Mouse (Mus musculus) embryonic facial prominence, embryonic 11.5 days (tissue): ENCODE data around the gene Zfp786. TPM values are rescaled to one million over a fixed set of nuclear protein-coding genes. Genes with fewer than 3 reads are reported as not detected.
A peak's percentile ranks its signal among the peaks of the same experiment; 100 is the strongest.
"Not testable (repeated sequence)": the region's sequence is repeated elsewhere in the genome, so short reads cannot be mapped to it uniquely, and the experiment has no call there.

Experiments used
- ATAC-seq: fragments of 200-750 bp; cut with Nextera tagmentation; replicated peaks from 2 replicates; pipeline ENCODE4 v1.8.0; 2017; ENCODE audit warnings: low read depth; ENCODE audit not compliant: insufficient number of reproducible peaks, low FRiP score, low TSS enrichment
- DNase-seq: peaks from one replicate; pipeline ENCODE4 v3.0.0-alpha.2; 2015; ENCODE audit warnings: low spot score
- H3K27ac ChIP-seq: fragments of 300-500 bp; sonication (generic); replicated peaks from 2 replicates; pipeline ENCODE4 v1.5.1; 2014; ENCODE audit warnings: mild to moderate bottlenecking, low read depth, low read length, control low read depth
- H3K27me3 ChIP-seq: fragments of 300-500 bp; sonication (generic); 2 replicates; pipeline ENCODE4 v1.6.1; 2014; ENCODE audit warnings: mild to moderate bottlenecking, low read length, moderate library complexity, mixed read lengths; ENCODE audit not compliant: control insufficient read depth, insufficient read depth
- H3K36me3 ChIP-seq: fragments of 300-500 bp; sonication (generic); replicated peaks from 2 replicates; pipeline ENCODE4 v1.6.1; 2014; ENCODE audit warnings: low read depth, mild to moderate bottlenecking, low read length, moderate library complexity, mixed read lengths; ENCODE audit not compliant: control insufficient read depth, insufficient read depth
- H3K4me1 ChIP-seq: fragments of 300-500 bp; sonication (generic); 2 replicates; pipeline ENCODE4 v1.6.1; 2014; ENCODE audit warnings: low read length, mixed read lengths; ENCODE audit not compliant: control insufficient read depth, insufficient read depth
- H3K4me2 ChIP-seq: fragments of 300-500 bp; sonication (generic); 2 replicates; pipeline ENCODE4 v1.6.1; 2014; ENCODE audit warnings: low read depth, mild to moderate bottlenecking, control low read depth, low read length, moderate library complexity
- H3K4me3 ChIP-seq: fragments of 300-500 bp; sonication (generic); 2 replicates; pipeline ENCODE4 v1.5.1; 2014; ENCODE audit warnings: low read depth, low read length, control low read depth
- H3K9ac ChIP-seq: fragments of 300-500 bp; sonication (generic); replicated peaks from 2 replicates; pipeline ENCODE4 v1.6.1; 2014; ENCODE audit warnings: mild to moderate bottlenecking, control low read depth, low read length
- H3K9me3 ChIP-seq: fragments of 300-500 bp; sonication (generic); replicated peaks from 2 replicates; pipeline ENCODE4 v1.6.1; 2016; ENCODE audit warnings: mild to moderate bottlenecking, low read length, inconsistent platforms, mixed read lengths; ENCODE audit not compliant: control insufficient read depth
- WGBS: fragments of 180-500 bp; shearing (Covaris S2); extraction: QIAGEN DNeasy Blood & Tissue Kit; methylation state at CpG from one replicate; pipeline ENCODE4 v1.1.7; 2014; 5-methylcytosine and 5-hydroxymethylcytosine counted together
- polyA plus RNA-seq: library from polyadenylated mRNA; unstranded; fragments of >200 nt; fragmentation: Nextera tagmentation; extraction: Ambion mirVana; gene quantifications from 2 replicates; pipeline ENCODE4 v1.2.1, GENCODE M21; 2014

Zfp786 gene
- polyA plus RNA-seq, 1 experiment from 2014 or later = 5.9 TPM

DNA sequence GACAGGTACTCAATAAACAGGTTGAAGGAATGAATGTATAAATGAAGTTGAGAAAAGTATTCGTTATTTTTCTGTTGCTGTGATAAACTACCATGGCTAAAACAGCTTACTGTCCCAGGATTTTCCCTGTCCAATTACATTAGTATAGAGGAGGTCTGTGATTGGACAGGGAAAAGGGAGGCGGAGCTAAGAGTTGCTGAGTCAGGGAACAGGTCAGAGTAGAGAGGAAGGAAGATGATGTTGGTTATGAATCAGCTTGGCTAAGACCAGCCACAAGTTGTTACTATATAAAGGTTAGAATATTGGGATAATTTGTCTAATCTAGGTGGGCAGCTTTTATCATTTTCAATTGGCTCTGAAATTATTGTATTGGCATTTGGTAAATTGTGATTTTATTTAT is 39.9 kb downstream of the Zfp786 start:
- Histone ChIP-seq H3K9me3 (no peaks in the 10 kb centered on the region), H3K27me3 (no peaks in the 10 kb centered on the region), H3K36me3 (no peaks in the 10 kb centered on the region; the same call in 1 of the 2 replicates), H3K4me1 (no peaks in the 10 kb centered on the region), H3K9ac (no peak overlapping the region), H3K27ac (no peak overlapping the region), H3K4me3 (no peak overlapping the region), H3K4me2 (no peak overlapping the region)
- WGBS = 55% methylated on average over 2 of the region's 2 CpGs
- ATAC-seq (no peak), DNase-seq (no peak)

DNA sequence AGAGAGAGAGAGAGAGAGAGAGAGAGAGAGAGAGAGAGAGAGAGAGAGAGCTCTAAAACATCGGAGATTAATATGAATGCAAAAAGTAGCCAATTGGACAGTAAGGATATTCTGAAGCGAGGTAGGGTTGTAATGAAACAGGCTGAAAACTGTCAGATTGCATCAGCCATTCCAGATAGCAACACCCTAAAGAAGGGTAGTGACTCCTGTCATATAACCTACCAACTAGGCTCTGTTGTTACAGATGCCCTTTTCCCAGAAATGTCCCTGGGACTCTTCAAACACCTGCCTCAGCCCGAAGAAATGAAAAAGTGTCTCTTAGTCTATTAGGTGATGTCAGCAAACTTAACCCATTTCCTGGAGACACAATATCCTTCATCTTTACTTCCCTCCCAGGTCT is 41.8 kb downstream of the Zfp786 start:
- no peak for ATAC-seq
- H3K4me2 ChIP-seq = peak overlapping the region; percentile 44
- peak overlapping the region; percentile 82 for H3K27ac ChIP-seq
- H3K4me3 ChIP-seq = peak overlapping the region; percentile 40
- WGBS = 47% methylated on average over 3 of the region's 3 CpGs
- H3K4me1 ChIP-seq = no peaks in the 10 kb centered on the region
- H3K36me3 ChIP-seq = no peaks in the 10 kb centered on the region
- H3K9ac ChIP-seq = peak overlapping the region; percentile 65
- H3K27me3 ChIP-seq = no peaks in the 10 kb centered on the region
- H3K9me3 ChIP-seq = no peaks in the 10 kb centered on the region
- no peak for DNase-seq

DNA sequence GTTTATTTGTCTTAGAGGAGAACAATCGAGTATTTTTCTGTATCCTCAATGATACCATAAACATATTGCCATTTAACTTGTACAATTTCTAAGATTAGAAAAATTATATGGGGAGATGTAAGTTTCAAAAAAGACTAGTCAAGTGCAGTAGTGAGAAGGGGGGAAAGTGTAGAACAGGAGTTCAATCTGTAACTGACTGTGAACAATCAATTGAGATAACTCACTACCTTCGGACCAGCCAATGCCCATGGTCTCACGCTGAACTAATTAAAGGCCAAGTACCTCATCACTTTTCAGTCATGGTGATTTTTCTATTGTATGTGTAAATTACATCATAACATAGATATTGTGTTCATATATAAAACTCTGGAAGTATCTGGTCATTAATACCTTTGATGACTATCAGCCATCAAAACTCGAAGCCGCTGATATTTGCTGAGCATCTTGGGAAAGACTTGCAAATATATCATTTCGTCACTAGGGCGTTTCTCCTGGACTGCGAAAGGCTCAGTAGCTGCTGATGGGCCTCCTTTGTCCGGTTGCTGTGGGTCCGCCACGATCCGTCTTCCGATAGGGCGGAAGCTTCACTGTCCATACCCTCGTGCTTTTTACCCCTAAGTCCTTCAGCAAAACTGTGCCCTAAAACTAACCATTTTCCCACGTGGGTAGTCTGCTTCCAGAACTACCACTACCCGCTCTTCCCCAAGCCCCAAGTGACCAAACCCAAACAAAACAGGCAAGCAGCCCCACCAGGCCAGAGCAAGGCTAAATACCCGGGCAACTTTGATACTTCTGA is 42.5 kb downstream of the Zfp786 start:
- Histone ChIP-seq H3K36me3 (no peaks in the 10 kb centered on the region), H3K9me3 (no peaks in the 10 kb centered on the region), H3K4me1 (no peaks in the 10 kb centered on the region), H3K27me3 (no peaks in the 10 kb centered on the region), H3K4me3 (peak overlapping the region; percentile 40), H3K4me2 (peak overlapping the region; percentile 44), H3K27ac (peak overlapping the region; percentile 82), H3K9ac (peak overlapping the region; percentile 65)
- under 1% methylated on average over 18 of the region's 18 CpGs for WGBS
- DNase-seq = peak; percentile 87
- peak; percentile 93 for ATAC-seq

DNA sequence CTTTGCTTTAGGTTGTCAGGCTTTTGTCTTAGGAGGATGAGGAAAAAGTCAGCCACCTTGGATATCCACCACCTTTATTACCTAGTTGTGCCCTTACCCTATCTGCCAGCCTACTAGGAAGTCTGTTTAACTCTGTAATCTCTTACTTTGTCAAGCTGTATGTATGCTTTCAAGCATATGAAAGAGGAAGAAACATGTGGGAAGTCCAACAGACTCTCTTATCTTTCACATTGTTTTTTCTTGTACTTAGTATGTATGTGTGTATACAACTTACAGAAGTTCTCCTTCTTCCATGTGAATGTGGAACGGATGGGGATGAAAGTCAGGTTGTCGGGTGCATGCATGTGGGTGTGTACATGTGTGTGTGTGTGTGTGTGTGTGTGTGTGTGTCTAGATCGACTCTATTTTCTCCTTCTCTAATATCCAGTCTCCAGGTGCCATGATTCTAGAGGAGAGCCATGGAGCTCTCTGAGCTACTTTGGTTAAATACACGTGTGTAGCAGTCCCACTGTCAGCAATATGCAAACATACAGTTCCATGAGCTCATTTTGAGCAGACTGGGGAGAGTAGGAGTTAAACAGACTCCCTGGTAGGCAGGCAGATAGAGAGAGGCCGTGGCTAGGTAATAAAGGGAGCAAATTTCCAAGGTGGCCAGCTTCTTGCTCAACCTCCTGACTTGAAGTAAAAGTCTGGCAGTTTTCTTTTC is 45.8 kb downstream of the Zfp786 start:
- Histone ChIP-seq H3K9ac (no peak overlapping the region), H3K27me3 (no peaks in the 10 kb centered on the region), H3K9me3 (no peaks in the 10 kb centered on the region), H3K27ac (no peak overlapping the region), H3K4me1 (no peaks in the 10 kb centered on the region), H3K4me2 (no peak overlapping the region), H3K4me3 (no peak overlapping the region), H3K36me3 (no peaks in the 10 kb centered on the region)
- no peak for DNase-seq
- 80% methylated on average over 5 of the region's 5 CpGs for WGBS
- no peak for ATAC-seq

DNA sequence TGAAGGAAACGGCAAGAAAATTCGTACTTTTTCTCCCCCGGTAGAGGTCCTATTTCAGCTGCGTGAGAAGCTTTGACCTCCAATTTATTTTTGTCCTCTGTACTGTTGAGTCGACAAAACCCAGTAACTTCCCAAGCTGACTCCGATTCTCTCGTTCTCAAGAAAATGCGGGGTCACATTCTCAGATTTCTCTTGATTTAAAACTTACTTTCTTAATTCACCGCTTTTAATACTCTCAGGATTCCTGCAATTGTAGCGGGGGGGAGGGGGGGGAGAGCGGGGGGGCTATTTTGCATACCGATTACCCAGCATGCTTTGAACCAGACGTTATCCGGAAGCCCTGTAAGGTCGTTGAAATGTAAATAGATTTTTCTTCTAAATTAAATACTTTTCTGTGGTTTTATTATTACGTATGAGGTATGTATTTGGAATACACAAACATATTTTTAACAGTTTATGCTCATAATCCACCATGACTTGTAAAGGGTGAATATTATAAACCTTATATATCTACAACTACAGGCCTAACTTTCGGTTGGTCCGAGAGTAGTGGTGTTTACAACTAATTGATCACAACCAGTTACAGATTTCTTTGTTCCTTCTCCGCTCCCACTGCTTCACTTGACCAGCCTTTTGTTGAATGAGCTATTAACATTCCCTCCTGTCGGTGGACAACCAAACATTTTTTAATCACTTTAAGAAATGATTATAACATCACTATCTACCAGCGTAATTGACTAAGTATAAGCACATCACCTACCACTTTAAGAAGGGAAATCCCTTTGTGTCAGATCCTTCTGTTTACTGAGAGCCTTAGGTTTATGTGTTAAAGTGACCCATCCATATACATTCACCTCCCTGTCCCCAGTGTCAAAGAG is 49.3 kb downstream of the Zfp786 start:
- Histone ChIP-seq H3K27me3 (no peaks in the 10 kb centered on the region), H3K4me3 (peak overlapping the region; percentile 42), H3K4me2 (no peak overlapping the region), H3K27ac (no peak overlapping the region), H3K9ac (no peak overlapping the region; the same call in 1 of the 2 replicates), H3K9me3 (no peaks in the 10 kb centered on the region; the same call in 1 of the 2 replicates), H3K4me1 (no peaks in the 10 kb centered on the region), H3K36me3 (no peaks in the 10 kb centered on the region)
- DNase-seq = peak; percentile 83
- WGBS = under 1% methylated on average over 21 of the region's 21 CpGs
- 0 out of 2 replicates have a peak, but pooled peaks have one; percentile 47 for ATAC-seq

DNA sequence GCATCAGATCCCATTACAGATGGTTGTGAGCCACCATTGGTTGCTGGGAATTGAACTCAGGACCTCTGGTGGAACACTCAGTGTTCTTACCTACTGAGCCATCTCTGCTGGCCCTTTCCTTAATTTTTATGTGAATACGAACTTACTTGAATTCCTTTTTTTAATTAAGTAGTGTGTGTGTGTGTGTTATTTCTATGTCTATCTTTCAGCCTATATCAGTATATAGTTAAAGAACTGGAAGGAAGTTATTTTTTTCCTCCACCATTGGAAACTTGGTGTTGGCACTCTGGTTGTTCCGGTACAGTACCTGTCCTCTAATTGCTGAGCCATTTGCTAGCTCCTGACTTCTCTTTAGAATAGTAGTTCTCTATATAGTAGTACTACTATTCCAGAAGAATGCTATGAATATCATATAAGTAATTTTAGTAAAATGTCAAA is 50.1 kb downstream of the Zfp786 start:
- ATAC-seq = no peak

DNA sequence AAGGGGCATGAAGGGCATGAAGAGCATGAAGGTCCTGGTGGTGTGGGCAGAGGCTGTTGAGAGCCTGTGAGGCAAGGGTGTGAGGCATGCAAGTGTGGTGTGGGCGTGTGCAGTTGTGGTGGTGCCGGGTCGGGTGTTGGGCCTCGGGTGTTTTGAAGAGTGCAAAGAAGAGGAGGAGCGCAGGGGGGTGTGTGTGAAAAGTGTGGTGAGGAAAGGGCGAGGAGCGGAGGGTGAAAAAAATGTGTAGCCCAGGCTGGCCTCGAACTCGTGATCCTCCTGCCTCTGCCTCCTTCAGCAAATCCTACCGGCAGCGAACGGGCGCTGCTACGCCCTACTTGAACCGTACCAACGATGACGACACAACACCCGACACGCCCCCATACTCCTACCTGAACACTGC is 58.9 kb downstream of the Zfp786 start:
- H3K4me2 ChIP-seq, H3K4me3 ChIP-seq, ATAC-seq: not testable (repeated sequence)

More for the DNA sequence above, 50.1 kb downstream of the Zfp786 start:
- DNase-seq = no peak
- Histone ChIP-seq H3K4me1 (no peaks in the 10 kb centered on the region), H3K9me3 (no peaks in the 10 kb centered on the region; the same call in 1 of the 2 replicates), H3K36me3 (no peaks in the 10 kb centered on the region), H3K9ac (no peak overlapping the region), H3K27ac (no peak overlapping the region), H3K27me3 (no peaks in the 10 kb centered on the region), H3K4me3 (peak overlapping the region; percentile 42), H3K4me2 (no peak overlapping the region; the same call in 1 of the 2 replicates)
- WGBS = 16% methylated on average over 2 of the region's 2 CpGs

More for the DNA sequence above, 58.9 kb downstream of the Zfp786 start:
- DNase-seq, H3K9me3 ChIP-seq, H3K4me1 ChIP-seq, H3K9ac ChIP-seq, H3K27ac ChIP-seq, H3K36me3 ChIP-seq, H3K27me3 ChIP-seq: not testable (repeated sequence)
- WGBS = 69% methylated on average over 5 of the region's 19 CpGs
